Mouse (Mus musculus) heart, embryonic 12.5 days (tissue): ENCODE measurements around the gene Cep83. TPM values are rescaled to one million over a fixed set of nuclear protein-coding genes. Genes with fewer than 3 reads are reported as not detected.

Experiments
- ATAC-seq: fragments of 200-750 bp; cut with Nextera tagmentation; 2 replicates; pipeline ENCODE4 v1.8.0; 2017; ENCODE audit warnings: moderate TSS enrichment, moderate library complexity; ENCODE audit not compliant: insufficient number of reproducible peaks, low FRiP score
- H3K27ac ChIP-seq: fragments of 300-500 bp; sonication (generic); 2 replicates; pipeline ENCODE4 v1.5.1; 2016; ENCODE audit warnings: mild to moderate bottlenecking, moderate library complexity; ENCODE audit not compliant: poor library complexity, severe bottlenecking
- H3K27me3 ChIP-seq: fragments of 300-500 bp; sonication (generic); replicated peaks from 2 replicates; pipeline ENCODE4 v1.6.1; 2016; ENCODE audit warnings: mild to moderate bottlenecking, moderate library complexity
- H3K36me3 ChIP-seq: fragments of 300-500 bp; sonication (generic); 2 replicates; pipeline ENCODE4 v1.6.1; 2016; ENCODE audit warnings: mild to moderate bottlenecking, moderate library complexity
- H3K4me1 ChIP-seq: fragments of 300-500 bp; sonication (generic); replicated peaks from 2 replicates; pipeline ENCODE4 v1.6.1; 2016; ENCODE audit warnings: mild to moderate bottlenecking
- H3K4me2 ChIP-seq: fragments of 300-500 bp; sonication (generic); 2 replicates; pipeline ENCODE4 v1.6.1; 2016; ENCODE audit warnings: mild to moderate bottlenecking, moderate library complexity
- H3K4me3 ChIP-seq: fragments of 300-500 bp; sonication (generic); 2 replicates; pipeline ENCODE4 v1.5.1; 2016; ENCODE audit warnings: mild to moderate bottlenecking
- H3K9ac ChIP-seq: fragments of 300-500 bp; sonication (generic); 2 replicates; pipeline ENCODE4 v1.6.1; 2016; ENCODE audit warnings: mild to moderate bottlenecking, moderate library complexity
- H3K9me3 ChIP-seq: fragments of 300-500 bp; sonication (generic); replicated peaks from 2 replicates; pipeline ENCODE4 v1.6.1; 2016; ENCODE audit warnings: mild to moderate bottlenecking, moderate library complexity
- WGBS: fragments of 180-500 bp; shearing (Covaris S2); methylation state at CpG from one replicate; pipeline ENCODE4 v1.1.7; 2016; 5-methylcytosine and 5-hydroxymethylcytosine counted together
- polyA plus RNA-seq: library from polyadenylated mRNA; unstranded; fragments of >200 nt; fragmentation: Nextera tagmentation; extraction: Ambion mirVana; gene quantifications from 2 replicates; pipeline ENCODE4 v1.2.1, GENCODE M21; 2016

Gene Cep83
- polyA plus RNA-seq: 21.3 and 22.9 TPM in 2 replicates

DNA sequence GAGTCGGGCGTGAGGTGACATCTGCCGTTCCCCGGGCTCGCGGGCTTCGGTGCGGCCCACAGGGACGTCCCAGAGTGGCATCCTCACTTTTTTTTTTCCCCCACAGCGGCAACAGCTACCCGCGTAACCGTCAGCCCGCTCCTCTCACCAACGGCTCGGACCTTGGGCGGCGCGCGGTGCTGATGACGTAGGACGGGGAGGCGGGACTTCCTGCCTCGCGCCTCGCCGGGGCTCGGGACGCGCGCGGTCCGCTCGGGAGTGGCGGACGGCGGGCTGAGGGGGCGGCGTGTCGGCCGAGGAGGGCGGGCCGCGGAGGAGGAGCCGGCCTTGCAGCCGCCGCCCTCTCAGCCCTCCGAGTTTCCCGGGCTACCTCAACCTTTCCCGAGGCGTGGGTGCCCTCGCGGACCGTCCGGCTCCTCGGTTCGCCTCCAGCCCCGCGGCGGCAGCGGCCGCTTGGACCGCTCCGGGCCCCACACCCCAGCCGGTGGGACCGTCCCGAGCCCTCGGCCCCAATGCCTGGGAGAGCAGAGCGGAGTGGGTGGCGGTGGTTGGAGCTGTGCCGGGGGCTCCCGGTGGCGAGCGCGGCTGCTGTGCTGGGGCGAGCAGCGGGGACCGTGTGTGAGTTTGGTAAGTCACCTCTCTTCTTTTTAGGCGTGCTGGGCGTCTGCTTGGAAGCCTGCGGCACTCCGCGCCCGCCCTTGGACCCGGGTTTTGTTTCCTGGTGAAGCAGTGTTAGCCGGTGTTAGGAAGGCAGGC, at the start of gene Cep83:
Gene Cep83 (plus strand): TSS at position 235 of the 756 bp plus-strand sequence.
- under 1% methylated on average over 86 of the region's 86 CpGs for WGBS
- 0 out of 2 replicates have a peak, but pooled peaks cover 3% of the 10 kb centered on the region for H3K36me3 ChIP-seq
- peak within 1 kb of the TSS; percentile 90 for H3K4me2 ChIP-seq
- H3K27ac ChIP-seq: peak within 1 kb of the TSS; percentile 96
- no peaks in the 10 kb centered on the region for H3K9me3 ChIP-seq
- peak within 1 kb of the TSS; percentile 97 for H3K9ac ChIP-seq
- peak; percentile 99 for ATAC-seq
- peaks cover 5% of the 10 kb centered on the region for H3K4me1 ChIP-seq
- H3K27me3 ChIP-seq: no peaks in the 10 kb centered on the region
- peak within 1 kb of the TSS; percentile 89 for H3K4me3 ChIP-seq

DNA sequence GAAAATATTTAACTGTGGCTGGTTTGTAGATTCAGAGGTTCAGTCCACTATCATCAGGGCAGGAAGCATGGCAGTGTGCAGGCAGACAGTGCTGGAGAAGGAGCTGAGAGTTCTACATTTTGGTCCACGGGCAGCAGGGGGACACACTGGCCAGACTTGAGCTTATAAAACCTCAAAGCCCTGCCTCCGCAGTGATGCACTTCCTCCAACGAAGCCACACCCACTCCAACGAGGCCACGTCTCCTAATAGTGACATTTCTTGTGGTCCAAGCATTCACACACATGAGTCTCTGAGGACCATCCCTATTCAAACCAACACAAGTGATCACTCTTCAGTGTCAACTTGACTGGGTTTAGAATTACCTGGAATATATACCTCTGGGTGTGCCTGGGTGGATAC, 49.2 kb upstream of the Cep83 start:
- no peak overlapping the region for H3K27ac ChIP-seq
- H3K9me3 ChIP-seq: no peaks in the 10 kb centered on the region
- no peak overlapping the region for H3K4me3 ChIP-seq
- 0 out of 2 replicates have a peak, but pooled peaks cover 3% of the 10 kb centered on the region for H3K4me1 ChIP-seq
- no peak overlapping the region for H3K4me2 ChIP-seq
- 66% methylated on average over 5 of the region's 5 CpGs for WGBS
- no peaks in the 10 kb centered on the region for H3K36me3 ChIP-seq
- H3K27me3 ChIP-seq: no peaks in the 10 kb centered on the region
- no peak overlapping the region for H3K9ac ChIP-seq
- ATAC-seq: no peak

DNA sequence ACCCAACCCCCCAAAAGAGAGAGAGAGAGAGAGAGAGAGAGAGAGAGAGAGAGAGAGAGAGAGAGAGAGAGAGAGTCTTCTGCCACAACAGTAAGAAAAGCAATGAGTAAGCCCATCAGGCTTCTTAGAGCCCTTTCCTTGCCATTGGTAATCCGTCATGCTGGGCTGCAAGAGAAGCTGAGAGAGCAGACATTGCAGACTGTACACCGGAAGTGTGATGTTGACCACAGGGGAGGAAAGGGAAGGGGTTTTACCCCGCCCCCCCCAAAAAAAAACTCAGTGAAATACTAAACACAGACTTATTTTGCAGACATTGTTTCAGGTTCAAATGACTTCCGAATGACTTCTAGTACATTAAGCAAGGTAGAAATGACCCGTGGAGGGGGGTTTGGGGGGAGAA, 48.4 kb upstream of the Cep83 start:
- Histone ChIP-seq H3K36me3 (no peaks in the 10 kb centered on the region), H3K4me3 (no peak overlapping the region), H3K9ac (no peak overlapping the region), H3K27ac (no peak overlapping the region), H3K27me3 (no peaks in the 10 kb centered on the region), H3K9me3 (no peaks in the 10 kb centered on the region), H3K4me2 (no peak overlapping the region), H3K4me1 (0 out of 2 replicates have a peak, but pooled peaks cover 3% of the 10 kb centered on the region)
- 66% methylated on average over 5 of the region's 5 CpGs for WGBS
- no peak for ATAC-seq

DNA sequence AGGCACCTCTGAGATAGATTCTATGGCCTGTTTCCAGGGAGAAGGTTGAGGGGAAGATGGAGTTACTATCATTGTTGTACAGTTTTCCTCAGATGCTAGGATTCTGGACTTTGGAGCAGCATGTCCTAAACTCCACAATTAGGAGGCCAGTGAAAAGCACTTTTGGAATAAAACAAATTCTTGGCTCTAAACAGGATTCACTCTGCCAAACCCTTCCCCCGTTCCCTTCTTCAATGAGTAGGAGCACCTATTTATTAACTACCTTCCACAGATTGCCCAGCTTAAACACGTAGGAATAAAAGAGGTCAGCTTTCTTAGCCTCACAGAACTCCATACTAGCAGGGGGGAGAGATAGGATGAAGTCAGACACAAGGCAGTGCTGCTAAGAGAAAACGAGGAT, 24.4 kb upstream of the Cep83 start:
- no peaks in the 10 kb centered on the region for H3K4me1 ChIP-seq
- H3K27me3 ChIP-seq: no peaks in the 10 kb centered on the region
- H3K27ac ChIP-seq: no peak overlapping the region
- no peak overlapping the region for H3K4me3 ChIP-seq
- H3K4me2 ChIP-seq: no peak overlapping the region
- WGBS: 64% methylated on average over 3 of the region's 3 CpGs
- no peaks in the 10 kb centered on the region for H3K36me3 ChIP-seq
- no peak overlapping the region for H3K9ac ChIP-seq
- H3K9me3 ChIP-seq: no peaks in the 10 kb centered on the region
- ATAC-seq: no peak

DNA sequence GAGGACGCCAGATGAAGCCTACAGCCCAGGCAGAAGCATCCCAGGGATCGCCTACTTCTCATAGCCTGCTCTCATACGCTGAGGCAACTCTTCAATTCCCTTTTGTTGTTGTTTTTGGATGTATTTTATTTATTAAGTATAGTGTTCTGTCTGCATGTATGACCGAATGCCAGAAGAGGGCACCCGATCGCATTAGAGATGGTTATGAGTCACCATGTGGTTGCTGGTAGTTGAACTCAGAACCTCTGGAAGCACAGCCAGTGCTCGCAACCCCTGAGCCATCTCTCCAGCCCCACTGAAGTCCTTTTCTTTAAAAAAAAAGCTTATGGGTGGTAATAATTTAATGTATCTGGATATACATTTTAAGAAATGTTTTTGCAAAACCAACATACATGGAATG, 24.0 kb upstream of the Cep83 start:
- Histone ChIP-seq H3K36me3 (no peaks in the 10 kb centered on the region), H3K4me2 (no peak overlapping the region), H3K4me3 (no peak overlapping the region), H3K4me1 (no peaks in the 10 kb centered on the region), H3K27ac (no peak overlapping the region), H3K9ac (no peak overlapping the region), H3K9me3 (no peaks in the 10 kb centered on the region), H3K27me3 (no peaks in the 10 kb centered on the region)
- 84% methylated on average over 7 of the region's 7 CpGs for WGBS
- ATAC-seq: no peak

DNA sequence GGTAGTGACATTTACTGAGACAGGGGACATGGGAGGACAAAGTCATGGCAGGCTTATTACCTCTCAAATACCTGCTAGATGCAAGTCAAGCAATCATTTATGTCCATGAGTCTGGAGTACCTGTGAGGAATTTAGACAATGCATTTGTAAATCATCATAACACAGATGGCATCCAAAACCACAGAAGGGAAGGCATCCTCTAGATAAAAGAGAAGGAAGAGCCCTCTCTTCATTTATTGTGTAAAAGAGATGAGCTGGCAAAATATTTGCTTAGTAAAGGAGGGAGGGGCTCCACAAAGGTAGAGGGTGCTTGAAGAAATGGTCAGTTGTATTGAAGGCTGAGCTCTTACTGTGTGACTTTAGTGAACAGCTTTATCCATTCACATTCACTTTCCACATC, 20.3 kb upstream of the Cep83 start:
- Histone ChIP-seq H3K9ac (no peak overlapping the region), H3K4me3 (no peak overlapping the region), H3K9me3 (no peaks in the 10 kb centered on the region), H3K27me3 (no peaks in the 10 kb centered on the region), H3K4me2 (no peak overlapping the region), H3K36me3 (no peaks in the 10 kb centered on the region), H3K4me1 (no peaks in the 10 kb centered on the region), H3K27ac (no peak overlapping the region)
- no peak for ATAC-seq

DNA sequence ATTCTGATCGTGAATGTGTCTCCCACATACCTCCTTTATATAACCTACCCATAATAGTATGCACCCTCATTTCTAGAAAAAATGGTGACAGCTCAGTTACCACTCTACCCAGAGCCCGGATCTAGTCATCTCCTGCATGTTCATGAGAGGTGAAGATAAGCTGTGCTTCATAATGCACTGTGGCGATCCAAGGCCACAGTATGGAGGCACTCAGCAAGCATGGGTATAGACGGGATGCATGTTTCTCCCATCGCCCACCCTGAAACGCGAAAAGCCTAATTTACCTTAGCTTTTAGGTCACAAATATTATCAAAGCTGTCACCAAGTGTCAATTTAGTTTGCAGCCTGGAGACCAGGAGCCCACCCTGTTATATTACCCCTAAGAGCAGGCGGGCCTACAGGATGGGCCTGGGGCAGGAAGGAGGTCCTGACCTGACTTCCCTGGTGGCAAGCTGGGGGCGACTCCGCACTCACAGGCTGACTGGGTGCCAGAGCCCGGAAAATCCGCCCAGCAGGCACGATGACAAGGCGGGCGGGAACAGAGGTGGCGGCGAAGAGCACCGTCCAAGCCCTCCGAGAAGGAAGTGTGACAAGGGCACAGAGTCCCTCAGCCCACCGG, 544 bp upstream of the Cep83 start:
- H3K9me3 ChIP-seq: no peaks in the 10 kb centered on the region
- peak overlapping the region; percentile 97 for H3K9ac ChIP-seq
- no peaks in the 10 kb centered on the region for H3K36me3 ChIP-seq
- peak; percentile 85 for ATAC-seq
- H3K27ac ChIP-seq: peak overlapping the region; percentile 96
- peaks cover 5% of the 10 kb centered on the region for H3K4me1 ChIP-seq
- H3K27me3 ChIP-seq: no peaks in the 10 kb centered on the region
- peak overlapping the region; percentile 90 for H3K4me2 ChIP-seq
- peak overlapping the region; percentile 89 for H3K4me3 ChIP-seq
- WGBS: 1% methylated on average over 20 of the region's 20 CpGs

DNA sequence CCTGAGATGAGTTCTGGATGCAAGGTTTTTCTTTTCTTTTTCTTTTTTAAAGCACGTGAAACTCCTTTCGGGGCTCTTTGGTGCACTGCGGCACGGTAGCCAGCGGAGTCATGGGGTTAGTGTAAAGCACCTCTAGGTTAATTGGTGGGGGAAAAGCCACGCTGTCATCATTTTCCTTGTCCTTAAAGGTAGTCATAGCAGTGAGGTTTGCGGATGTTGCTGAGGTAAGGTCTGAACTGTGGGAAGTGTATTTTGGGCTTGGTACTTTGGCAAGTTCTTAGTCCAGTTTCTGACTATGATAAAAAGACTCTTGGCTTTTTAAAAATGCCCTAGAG, 689 bp downstream of the Cep83 start:
- Histone ChIP-seq H3K27ac (peak overlapping the region; percentile 96), H3K4me2 (peak overlapping the region; percentile 90), H3K4me3 (peak overlapping the region; percentile 89), H3K9ac (peak overlapping the region; percentile 97), H3K4me1 (peaks cover 5% of the 10 kb centered on the region), H3K36me3 (peaks cover 5% of the 10 kb centered on the region; the same call in 1 of the 2 replicates), H3K27me3 (no peaks in the 10 kb centered on the region), H3K9me3 (no peaks in the 10 kb centered on the region)
- peak; percentile 12 for ATAC-seq
- 0% methylated on average over 7 of the region's 7 CpGs for WGBS

DNA sequence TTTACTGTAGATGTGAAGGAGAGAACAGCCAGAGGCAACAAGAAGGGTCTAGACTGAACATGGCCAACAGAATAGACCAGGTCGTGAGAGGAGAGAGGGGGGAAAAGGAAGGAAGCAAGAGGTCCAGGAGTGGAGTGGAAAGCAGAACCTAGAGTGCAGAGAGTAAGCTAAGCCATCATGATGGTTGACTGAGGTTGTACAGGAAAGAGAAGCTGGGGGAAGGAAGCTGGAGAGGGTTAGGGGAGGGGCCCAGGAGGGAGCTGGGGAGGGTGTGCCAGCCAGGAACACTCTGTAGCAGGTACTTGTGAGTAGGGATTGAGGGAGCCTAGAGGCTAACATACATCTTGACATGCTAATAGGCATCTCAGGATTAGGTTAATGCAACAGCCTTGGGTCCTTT, 1.9 kb downstream of the Cep83 start:
- H3K4me1 ChIP-seq: peaks cover 5% of the 10 kb centered on the region
- peaks cover 5% of the 10 kb centered on the region; the same call in 1 of the 2 replicates for H3K36me3 ChIP-seq
- H3K4me3 ChIP-seq: no peak overlapping the region
- no peaks in the 10 kb centered on the region; the same call in 1 of the 2 replicates for H3K9me3 ChIP-seq
- no peak overlapping the region for H3K9ac ChIP-seq
- H3K27ac ChIP-seq: no peak overlapping the region
- WGBS: 45% methylated on average over 1 of the region's 1 CpGs
- ATAC-seq: no peak
- H3K27me3 ChIP-seq: no peaks in the 10 kb centered on the region
- peak overlapping the region; percentile 27; the same call in 1 of the 2 replicates for H3K4me2 ChIP-seq

DNA sequence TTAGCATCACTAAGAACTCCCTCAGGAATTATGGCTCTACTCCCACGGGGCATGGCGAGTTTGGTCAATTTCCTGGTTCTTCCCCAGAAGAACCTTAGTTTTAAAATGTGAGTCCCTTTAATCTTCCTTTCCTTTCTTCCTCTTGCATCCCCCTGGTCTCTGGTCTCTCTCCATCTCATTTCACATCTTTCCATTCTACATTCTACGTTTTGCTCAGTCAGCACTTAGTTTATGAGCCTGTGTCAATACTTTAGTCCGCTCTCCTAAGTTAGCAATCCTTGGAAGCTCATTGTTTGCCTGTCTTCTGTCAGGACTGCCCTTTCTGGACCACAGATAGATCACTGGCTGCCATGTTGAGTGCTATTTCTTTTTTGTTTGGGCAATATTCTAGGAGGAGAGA, 3.7 kb downstream of the Cep83 start:
- no peak overlapping the region for H3K27ac ChIP-seq
- H3K9me3 ChIP-seq: no peaks in the 10 kb centered on the region; the same call in 1 of the 2 replicates
- WGBS: 90% methylated on average over 4 of the region's 4 CpGs
- no peaks in the 10 kb centered on the region for H3K27me3 ChIP-seq
- H3K4me1 ChIP-seq: peaks cover 5% of the 10 kb centered on the region
- no peak overlapping the region for H3K4me3 ChIP-seq
- H3K36me3 ChIP-seq: peaks cover 5% of the 10 kb centered on the region; the same call in 1 of the 2 replicates
- no peak for ATAC-seq
- H3K9ac ChIP-seq: no peak overlapping the region
- H3K4me2 ChIP-seq: no peak overlapping the region

DNA sequence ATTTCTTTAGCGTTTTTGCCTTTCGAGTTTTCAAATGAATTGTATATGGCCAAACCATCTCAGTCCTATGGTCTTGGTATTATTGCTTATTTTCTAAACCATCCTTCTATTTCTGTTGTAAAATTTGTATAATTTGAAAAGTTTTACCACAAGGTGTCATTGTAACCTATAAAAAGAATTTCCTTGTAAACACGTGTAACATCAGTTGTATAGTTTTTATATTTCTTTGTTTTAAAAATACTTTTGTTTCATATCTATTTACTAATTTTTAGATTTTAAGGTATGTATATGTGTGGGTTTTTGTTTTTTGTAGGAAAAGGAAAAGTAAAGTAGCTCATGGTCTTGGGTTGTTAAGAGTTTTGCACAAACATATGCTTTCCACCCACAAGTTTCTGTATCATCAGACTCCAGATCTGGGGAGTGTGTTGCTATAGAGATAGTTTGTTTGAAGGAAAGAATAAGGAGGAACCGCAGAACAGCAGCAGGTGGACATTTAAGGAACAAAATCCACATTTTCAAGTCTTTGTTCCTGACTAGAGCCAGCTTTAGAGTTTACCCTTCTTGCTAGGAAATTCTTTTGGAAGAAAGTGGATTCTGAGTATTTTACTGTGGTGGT, 17.3 kb downstream of the Cep83 start:
- Histone ChIP-seq H3K27me3 (no peaks in the 10 kb centered on the region), H3K9ac (no peak overlapping the region), H3K36me3 (no peaks in the 10 kb centered on the region), H3K4me1 (peaks cover 5% of the 10 kb centered on the region), H3K4me2 (no peak overlapping the region), H3K27ac (no peak overlapping the region), H3K9me3 (peaks cover 4% of the 10 kb centered on the region), H3K4me3 (no peak overlapping the region)
- 79% methylated on average over 4 of the region's 4 CpGs for WGBS
- ATAC-seq: no peak
